Mouse (Mus musculus): ENCODE measurements at regions not wholly inside any gene's neighbourhood (a gene's known extent, or its start where the extent isn't known, plus 50 kb on each side); places are given as distances from the start of the nearest gene placed in this dataset.

- H3K4me1 ChIP-seq (replicated peaks; ENCODE audit: control insufficient read depth, insufficient read depth, low read length): no peaks in the 10 kb centered on the region
- H3K36me3 ChIP-seq (ENCODE audit: control insufficient read depth, insufficient read depth, low read length): no peaks in the 10 kb centered on the region
- H3K9me3 ChIP-seq (ENCODE audit: control insufficient read depth, low read length): no peaks in the 10 kb centered on the region
- H3K27me3 ChIP-seq (replicated peaks; ENCODE audit: control insufficient read depth, insufficient read depth, low read length): no peaks in the 10 kb centered on the region
- 65% methylated on average over 4 of the region's 4 CpGs for WGBS
- no peak overlapping the region for H3K9ac ChIP-seq (ENCODE audit: low read depth, low read length)
- ATAC-seq (replicated peaks; ENCODE audit: low FRiP score) (no peak), DNase-seq (ENCODE audit: low spot score) (no peak)
- no peak overlapping the region for H3K4me3 ChIP-seq (ENCODE audit: low read depth, low read length)
- no peak overlapping the region for H3K27ac ChIP-seq (ENCODE audit: low read depth, low read length)
- H3K4me2 ChIP-seq: no peak overlapping the region
Observed at GRCm38 (mm10) chr3:80396240-80396639, 406.4 kb downstream of the Gria2 start.

GRCm38 (mm10) chr3:80420453-80420852 lies 382.2 kb downstream of the Gria2 start:
- ATAC-seq (replicated peaks; ENCODE audit: low FRiP score) (no peak), DNase-seq (ENCODE audit: low spot score) (no peak)
- WGBS: 86% methylated on average over 3 of the region's 3 CpGs
- no peaks in the 10 kb centered on the region for H3K4me1 ChIP-seq (replicated peaks; ENCODE audit: control insufficient read depth, insufficient read depth, low read length)
- no peaks in the 10 kb centered on the region for H3K27me3 ChIP-seq (replicated peaks; ENCODE audit: control insufficient read depth, insufficient read depth, low read length)
- H3K4me3 ChIP-seq (ENCODE audit: low read depth, low read length): no peak overlapping the region
- no peak overlapping the region for H3K9ac ChIP-seq (ENCODE audit: low read depth, low read length)
- no peaks in the 10 kb centered on the region for H3K9me3 ChIP-seq (ENCODE audit: control insufficient read depth, low read length)
- H3K27ac ChIP-seq (ENCODE audit: low read depth, low read length): no peak overlapping the region
- H3K4me2 ChIP-seq: no peak overlapping the region
- no peaks in the 10 kb centered on the region for H3K36me3 ChIP-seq (ENCODE audit: control insufficient read depth, insufficient read depth, low read length)

- Histone ChIP-seq H3K27ac (ENCODE audit: low read depth, low read length) (no peak overlapping the region), H3K4me2 (no peak overlapping the region), H3K9me3 (ENCODE audit: control insufficient read depth, low read length) (no peaks in the 10 kb centered on the region), H3K4me1 (replicated peaks; ENCODE audit: control insufficient read depth, insufficient read depth, low read length) (no peaks in the 10 kb centered on the region), H3K4me3 (ENCODE audit: low read depth, low read length) (no peak overlapping the region), H3K27me3 (replicated peaks; ENCODE audit: control insufficient read depth, insufficient read depth, low read length) (no peaks in the 10 kb centered on the region), H3K36me3 (ENCODE audit: control insufficient read depth, insufficient read depth, low read length) (no peaks in the 10 kb centered on the region), H3K9ac (ENCODE audit: low read depth, low read length) (no peak overlapping the region)
- WGBS: 78% methylated on average over 3 of the region's 3 CpGs
- ATAC-seq (replicated peaks; ENCODE audit: low FRiP score) (no peak), DNase-seq (ENCODE audit: low spot score) (no peak)
Observed at GRCm38 (mm10) chr3:80421461-80421860, 381.2 kb downstream of the Gria2 start.

GRCm38 (mm10) chr3:80422106-80422505 lies 380.5 kb downstream of the Gria2 start:
- Histone ChIP-seq H3K4me2 (no peak overlapping the region), H3K4me3 (ENCODE audit: low read depth, low read length) (no peak overlapping the region), H3K27me3 (replicated peaks; ENCODE audit: control insufficient read depth, insufficient read depth, low read length) (no peaks in the 10 kb centered on the region), H3K4me1 (replicated peaks; ENCODE audit: control insufficient read depth, insufficient read depth, low read length) (no peaks in the 10 kb centered on the region), H3K9me3 (ENCODE audit: control insufficient read depth, low read length) (no peaks in the 10 kb centered on the region), H3K36me3 (ENCODE audit: control insufficient read depth, insufficient read depth, low read length) (no peaks in the 10 kb centered on the region), H3K9ac (ENCODE audit: low read depth, low read length) (no peak overlapping the region), H3K27ac (ENCODE audit: low read depth, low read length) (no peak overlapping the region)
- no peak for ATAC-seq (replicated peaks; ENCODE audit: low FRiP score)
- 75% methylated on average over 3 of the region's 3 CpGs for WGBS
- DNase-seq (ENCODE audit: low spot score): no peak

GRCm38 (mm10) chr3:80422646-80423045 lies 380.0 kb downstream of the Gria2 start:
- Histone ChIP-seq H3K27ac (ENCODE audit: low read depth, low read length) (no peak overlapping the region), H3K4me3 (ENCODE audit: low read depth, low read length) (no peak overlapping the region), H3K4me1 (replicated peaks; ENCODE audit: control insufficient read depth, insufficient read depth, low read length) (no peaks in the 10 kb centered on the region), H3K9me3 (ENCODE audit: control insufficient read depth, low read length) (no peaks in the 10 kb centered on the region), H3K36me3 (ENCODE audit: control insufficient read depth, insufficient read depth, low read length) (no peaks in the 10 kb centered on the region), H3K9ac (ENCODE audit: low read depth, low read length) (no peak overlapping the region), H3K27me3 (replicated peaks; ENCODE audit: control insufficient read depth, insufficient read depth, low read length) (no peaks in the 10 kb centered on the region), H3K4me2 (no peak overlapping the region)
- no peak for DNase-seq (ENCODE audit: low spot score)
- ATAC-seq (replicated peaks; ENCODE audit: low FRiP score): no peak
- 67% methylated on average over 4 of the region's 4 CpGs for WGBS

Measured in liver, embryonic 11.5 days (tissue).